Mouse (Mus musculus): ENCODE data around the gene Cyp3a13. TPM values are rescaled to one million over a fixed set of nuclear protein-coding genes. Genes with fewer than 3 reads are reported as not detected.
"Not testable (repeated sequence)": the region's sequence is repeated elsewhere in the genome, so short reads cannot be mapped to it uniquely, and the experiment has no call there.

The Cyp3a13 gene
- polyA plus RNA-seq, 1 experiment from 2014 or later = not detected

DNA sequence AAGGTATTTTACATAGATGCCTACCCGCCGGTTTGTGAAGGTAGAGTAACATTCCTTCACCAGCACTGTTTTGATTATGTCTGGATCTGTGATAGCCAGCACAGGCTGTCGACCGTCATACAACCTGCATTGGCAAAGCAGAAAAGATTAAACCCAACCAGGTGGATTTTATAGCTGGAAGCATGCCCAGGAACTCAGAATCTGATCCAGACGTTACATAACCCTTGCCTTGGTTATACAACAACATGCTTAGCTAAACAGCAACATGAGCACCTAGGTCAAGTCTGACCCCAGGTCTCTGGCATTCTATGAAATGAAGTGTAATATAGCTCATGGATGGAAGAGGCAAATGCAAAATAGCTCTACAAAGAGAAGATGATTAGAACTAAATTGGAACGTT, 5.9 kb downstream of the Cyp3a13 start:
- Histone ChIP-seq H3K27me3 (no peaks in the 10 kb centered on the region), H3K4me2 (no peak overlapping the region), H3K36me3 (no peaks in the 10 kb centered on the region), H3K4me3 (no peak overlapping the region), H3K27ac (replicated peaks) (no peak overlapping the region), H3K4me1 (replicated peaks) (no peaks in the 10 kb centered on the region), H3K9ac (no peak overlapping the region), H3K9me3 (no peaks in the 10 kb centered on the region)
- WGBS = 83% methylated on average over 6 of the region's 6 CpGs
- ATAC-seq (ENCODE audit: low FRiP score, low read depth) = no peak

- no peak for ATAC-seq (ENCODE audit: low FRiP score, low read depth)
- no peaks in the 10 kb centered on the region for H3K4me1 ChIP-seq (replicated peaks)
- H3K9me3 ChIP-seq = no peaks in the 10 kb centered on the region
- H3K36me3 ChIP-seq = no peaks in the 10 kb centered on the region
- H3K4me3 ChIP-seq = no peak overlapping the region
- H3K9ac ChIP-seq = no peak overlapping the region
- H3K27me3 ChIP-seq = no peaks in the 10 kb centered on the region
- H3K27ac ChIP-seq (replicated peaks) = no peak overlapping the region
- H3K4me2 ChIP-seq = no peak overlapping the region
These were observed 6.9 kb downstream of the Cyp3a13 start for GRCm38 (mm10) chr5:137914508-137914907.

DNA sequence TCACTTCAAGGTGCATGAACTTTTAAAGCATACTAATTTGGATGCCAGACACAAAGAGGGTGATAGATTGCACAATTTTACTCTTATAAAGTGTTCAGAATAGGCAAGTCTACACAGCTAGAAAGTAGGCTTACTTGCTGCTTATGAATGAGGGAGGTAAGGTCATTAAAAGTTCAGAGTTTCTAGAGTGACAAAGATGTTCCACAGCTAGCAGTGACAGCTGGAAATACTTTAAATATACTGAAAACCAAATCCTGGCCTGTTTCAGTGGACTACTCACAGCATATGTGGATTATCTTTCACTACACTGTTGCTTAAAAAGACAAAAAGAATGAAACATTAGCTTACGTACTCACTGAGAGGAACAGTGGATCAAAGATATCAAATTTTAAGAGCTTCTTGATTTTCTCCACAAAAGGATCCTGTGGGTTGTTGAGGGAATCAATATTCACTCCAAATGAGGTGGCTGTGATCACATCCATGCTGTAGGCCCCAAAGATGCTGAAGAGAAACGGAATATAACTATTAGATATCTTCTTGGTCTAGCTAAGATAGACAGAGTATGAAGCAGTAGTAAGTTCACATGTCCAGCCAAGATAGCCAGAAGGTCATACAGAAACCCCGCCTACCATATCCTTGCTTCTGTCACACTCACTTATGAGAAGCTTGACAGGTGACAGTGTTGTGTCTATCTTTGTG, 11.7 kb downstream of the Cyp3a13 start:
- Histone ChIP-seq H3K4me1 (replicated peaks) (no peaks in the 10 kb centered on the region), H3K27me3 (no peaks in the 10 kb centered on the region), H3K4me2 (no peak overlapping the region), H3K27ac (replicated peaks) (no peak overlapping the region), H3K36me3 (no peaks in the 10 kb centered on the region), H3K9me3 (no peaks in the 10 kb centered on the region), H3K4me3 (no peak overlapping the region), H3K9ac (no peak overlapping the region)
- 91% methylated on average over 3 of the region's 3 CpGs for WGBS
- no peak for ATAC-seq (ENCODE audit: low FRiP score, low read depth)

DNA sequence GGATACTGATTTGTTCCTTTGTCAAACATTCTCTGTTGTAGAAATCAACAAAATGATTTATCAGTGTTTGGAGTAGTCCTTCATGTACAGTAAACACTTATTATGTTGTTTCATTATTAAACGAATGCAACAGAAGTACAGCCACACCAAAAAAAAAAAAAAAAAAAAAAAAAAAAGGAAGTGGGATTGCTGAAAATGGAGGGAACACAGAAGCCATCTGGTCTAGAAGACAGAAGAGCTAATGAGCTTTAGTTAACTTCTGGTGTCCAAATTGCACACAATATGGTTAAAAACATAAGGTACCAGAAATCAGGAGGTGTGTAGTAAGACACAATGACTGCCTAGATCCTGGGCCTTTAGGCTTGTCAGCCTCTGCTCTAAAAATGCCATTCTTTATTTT, 23.6 kb downstream of the Cyp3a13 start:
- H3K27me3 ChIP-seq = no peaks in the 10 kb centered on the region
- no peaks in the 10 kb centered on the region for H3K4me1 ChIP-seq (replicated peaks)
- WGBS = 97% methylated on average over 1 of the region's 1 CpGs

GRCm38 (mm10) chr5:137892954-137893353, 28.5 kb downstream of the Cyp3a13 start:
- no peak overlapping the region for H3K4me3 ChIP-seq
- WGBS = 48% methylated on average over 1 of the region's 1 CpGs
- no peak overlapping the region for H3K27ac ChIP-seq (replicated peaks)
- H3K4me1 ChIP-seq (replicated peaks) = no peaks in the 10 kb centered on the region
- no peak overlapping the region for H3K9ac ChIP-seq
- no peak for ATAC-seq (ENCODE audit: low FRiP score, low read depth)
- no peaks in the 10 kb centered on the region for H3K27me3 ChIP-seq
- H3K9me3 ChIP-seq = no peaks in the 10 kb centered on the region
- H3K36me3 ChIP-seq = no peaks in the 10 kb centered on the region
- no peak overlapping the region for H3K4me2 ChIP-seq

More for the DNA sequence above, 23.6 kb downstream of the Cyp3a13 start:
- Histone ChIP-seq H3K9me3 (no peaks in the 10 kb centered on the region), H3K4me2 (no peak overlapping the region), H3K9ac (no peak overlapping the region), H3K36me3 (no peaks in the 10 kb centered on the region), H3K4me3 (no peak overlapping the region), H3K27ac (replicated peaks) (no peak overlapping the region)
- ATAC-seq (ENCODE audit: low FRiP score, low read depth) = no peak

- H3K9ac ChIP-seq = no peak overlapping the region
- no peak overlapping the region for H3K27ac ChIP-seq (replicated peaks)
- no peaks in the 10 kb centered on the region for H3K9me3 ChIP-seq
- H3K4me1 ChIP-seq (replicated peaks) = no peaks in the 10 kb centered on the region
- no peak overlapping the region for H3K4me2 ChIP-seq
- H3K36me3 ChIP-seq = no peaks in the 10 kb centered on the region
- H3K27me3 ChIP-seq = no peaks in the 10 kb centered on the region
- H3K4me3 ChIP-seq = no peak overlapping the region
- 100% methylated on average over 1 of the region's 1 CpGs for WGBS
- ATAC-seq (ENCODE audit: low FRiP score, low read depth) = no peak
These were observed 33.8 kb downstream of the Cyp3a13 start for GRCm38 (mm10) chr5:137887666-137888065.

DNA sequence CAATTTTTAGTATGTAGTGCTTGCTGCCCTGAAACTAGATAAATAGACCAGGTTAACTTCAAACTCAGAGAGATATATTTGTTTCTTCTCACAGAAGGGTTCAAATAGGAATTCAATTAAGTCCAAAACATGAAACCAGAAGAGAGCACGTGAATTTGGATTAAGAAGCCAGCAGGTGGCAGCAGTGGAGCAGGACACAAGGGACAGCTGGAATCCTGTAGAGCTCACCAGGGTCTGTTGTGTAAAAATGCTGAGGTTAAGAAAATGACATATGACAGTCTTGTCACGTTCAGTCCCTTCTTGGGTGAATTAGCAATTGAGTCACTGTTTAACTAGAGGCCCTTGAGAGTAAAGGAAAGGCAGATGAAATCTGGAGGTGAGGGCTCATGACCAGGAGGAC, 35.5 kb downstream of the Cyp3a13 start:
- no peak overlapping the region for H3K4me3 ChIP-seq
- no peaks in the 10 kb centered on the region for H3K27me3 ChIP-seq
- no peak overlapping the region for H3K9ac ChIP-seq
- no peaks in the 10 kb centered on the region for H3K9me3 ChIP-seq
- no peaks in the 10 kb centered on the region for H3K4me1 ChIP-seq (replicated peaks)
- ATAC-seq (ENCODE audit: low FRiP score, low read depth) = no peak
- H3K4me2 ChIP-seq = no peak overlapping the region
- no peak overlapping the region for H3K27ac ChIP-seq (replicated peaks)
- no peaks in the 10 kb centered on the region for H3K36me3 ChIP-seq
- WGBS = 10% methylated on average over 2 of the region's 2 CpGs

DNA sequence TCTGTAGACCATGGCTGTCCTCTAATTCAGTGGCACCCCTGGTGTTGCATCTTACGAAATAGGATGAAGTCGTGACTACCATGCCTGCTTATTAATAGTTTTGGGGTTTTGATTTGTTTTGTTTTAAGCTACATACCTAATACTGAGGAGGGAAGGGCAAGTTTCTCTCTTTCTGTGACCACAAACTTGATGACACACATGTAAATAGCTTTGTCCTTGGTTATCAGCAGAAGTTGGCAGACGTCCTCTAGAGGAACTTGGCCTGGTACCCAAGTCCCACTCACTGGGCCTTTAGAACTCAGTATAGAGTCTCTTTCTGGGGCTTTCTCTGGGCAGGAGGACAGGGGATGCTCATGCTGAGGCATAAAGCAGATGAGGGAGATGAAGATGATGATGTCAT, 38.1 kb downstream of the Cyp3a13 start:
- Histone ChIP-seq H3K9ac (no peak overlapping the region), H3K4me2 (no peak overlapping the region), H3K36me3 (no peaks in the 10 kb centered on the region), H3K27ac (replicated peaks) (no peak overlapping the region), H3K4me3 (no peak overlapping the region), H3K27me3 (no peaks in the 10 kb centered on the region), H3K9me3 (no peaks in the 10 kb centered on the region), H3K4me1 (replicated peaks) (no peaks in the 10 kb centered on the region)
- 94% methylated on average over 3 of the region's 3 CpGs for WGBS
- ATAC-seq (ENCODE audit: low FRiP score, low read depth) = no peak

DNA sequence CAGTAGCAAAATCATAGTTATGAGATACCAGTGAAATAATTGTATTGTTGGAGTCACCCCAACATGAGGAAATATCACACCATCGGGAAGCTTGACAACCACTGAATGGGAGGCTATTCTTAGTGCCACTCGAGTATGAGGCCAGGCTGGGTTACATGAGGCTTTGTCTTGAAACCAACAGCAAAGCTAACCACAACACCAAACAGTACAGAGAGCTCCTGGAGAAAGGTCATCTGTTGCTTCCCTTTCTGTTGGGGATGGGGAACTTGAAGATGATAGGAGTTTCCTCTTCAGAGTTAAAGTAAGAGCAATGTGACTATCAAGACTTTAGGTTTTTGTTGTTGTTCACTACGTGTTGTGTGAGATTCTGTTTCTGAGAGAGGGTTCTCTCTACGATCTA, 38.5 kb downstream of the Cyp3a13 start:
- Histone ChIP-seq H3K27me3 (no peaks in the 10 kb centered on the region), H3K36me3 (no peaks in the 10 kb centered on the region), H3K4me1 (replicated peaks) (no peaks in the 10 kb centered on the region), H3K9me3 (no peaks in the 10 kb centered on the region), H3K27ac (replicated peaks) (no peak overlapping the region), H3K4me2 (no peak overlapping the region), H3K9ac (no peak overlapping the region), H3K4me3 (no peak overlapping the region)
- WGBS = 81% methylated on average over 4 of the region's 4 CpGs
- ATAC-seq (ENCODE audit: low FRiP score, low read depth) = no peak

- Histone ChIP-seq H3K4me1 (replicated peaks) (no peaks in the 10 kb centered on the region), H3K9me3 (no peaks in the 10 kb centered on the region), H3K4me3 (no peak overlapping the region), H3K9ac (no peak overlapping the region), H3K4me2 (no peak overlapping the region), H3K36me3 (no peaks in the 10 kb centered on the region), H3K27me3 (no peaks in the 10 kb centered on the region), H3K27ac (replicated peaks) (no peak overlapping the region)
- WGBS = 58% methylated on average over 2 of the region's 2 CpGs
- no peak for ATAC-seq (ENCODE audit: low FRiP score, low read depth)
These were observed 43.6 kb downstream of the Cyp3a13 start for GRCm38 (mm10) chr5:137877860-137878259.

GRCm38 (mm10) chr5:137875054-137875453, 46.4 kb downstream of the Cyp3a13 start:
- WGBS = 87% methylated on average over 2 of the region's 2 CpGs
- H3K36me3 ChIP-seq = no peaks in the 10 kb centered on the region
- no peak overlapping the region for H3K4me2 ChIP-seq
- no peaks in the 10 kb centered on the region for H3K27me3 ChIP-seq
- H3K9me3 ChIP-seq = no peaks in the 10 kb centered on the region
- H3K4me1 ChIP-seq (replicated peaks) = no peaks in the 10 kb centered on the region
- H3K9ac ChIP-seq = no peak overlapping the region
- ATAC-seq (ENCODE audit: low FRiP score, low read depth) = no peak
- no peak overlapping the region for H3K27ac ChIP-seq (replicated peaks)
- no peak overlapping the region for H3K4me3 ChIP-seq

- H3K4me2 ChIP-seq; H3K27me3 ChIP-seq; H3K4me3 ChIP-seq; H3K4me1 ChIP-seq (replicated peaks); H3K36me3 ChIP-seq; H3K9ac ChIP-seq; H3K9me3 ChIP-seq; ATAC-seq (ENCODE audit: low FRiP score, low read depth); H3K27ac ChIP-seq (replicated peaks): not testable (repeated sequence)
- 43% methylated on average over 1 of the region's 1 CpGs for WGBS
These were observed 49.1 kb downstream of the Cyp3a13 start for GRCm38 (mm10) chr5:137872381-137872702.

DNA sequence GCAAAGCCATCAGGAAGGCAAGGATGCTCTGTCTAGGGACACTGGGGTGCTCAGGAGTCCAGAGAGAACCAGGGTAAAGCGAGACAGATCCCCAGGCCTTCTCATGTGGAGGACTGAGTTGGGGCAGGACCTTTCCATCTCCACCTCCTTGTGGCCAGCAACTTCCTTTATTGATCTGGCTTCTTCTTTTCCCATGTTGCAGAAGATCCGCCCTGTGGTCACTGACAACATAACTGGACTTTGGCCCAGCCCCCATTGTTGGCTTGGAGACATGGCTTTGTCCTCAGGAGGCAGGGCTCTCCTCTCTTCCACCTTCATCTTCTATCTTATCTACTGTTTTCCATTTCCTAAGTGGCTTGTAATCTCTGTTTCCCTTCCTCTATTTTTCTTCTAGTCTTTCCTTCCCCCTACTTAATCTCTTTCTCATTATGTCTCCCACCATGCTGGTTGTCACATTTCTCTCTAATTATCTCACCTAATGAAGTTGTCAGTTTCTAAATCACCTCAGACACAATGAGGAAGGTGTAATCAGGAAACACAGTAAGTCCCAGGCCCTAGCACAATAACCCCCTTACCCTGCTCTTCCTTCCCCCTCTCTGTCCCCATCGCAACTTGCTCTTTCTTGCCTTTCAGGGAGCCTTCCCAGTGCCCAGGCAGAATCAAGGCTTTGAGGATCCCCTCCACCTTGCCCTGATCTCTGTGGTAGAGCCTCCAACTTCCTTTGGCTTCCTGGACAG, 49.6 kb downstream of the Cyp3a13 start, which contains the start of gene Pilrb2:
TSS of gene Pilrb2 (minus strand) at position 172 of the 737 bp plus-strand sequence.
- WGBS = 74% methylated on average over 3 of the region's 3 CpGs

More for the DNA sequence above, 49.6 kb downstream of the Cyp3a13 start, which contains the start of gene Pilrb2:
- ATAC-seq (ENCODE audit: low FRiP score, low read depth); H3K27me3 ChIP-seq; H3K9ac ChIP-seq; H3K27ac ChIP-seq (replicated peaks); H3K4me1 ChIP-seq (replicated peaks); H3K9me3 ChIP-seq; H3K4me3 ChIP-seq; H3K4me2 ChIP-seq; H3K36me3 ChIP-seq: not testable (repeated sequence)

All from hindbrain, embryonic 15.5 days (tissue).